Mouse (Mus musculus) kidney, adult 2 months (tissue): Measurements from ENCODE around the gene Pcp2.
A peak's percentile ranks its signal among the peaks of the same experiment; 100 is the strongest.

Experiments
- CTCF ChIP-seq: fragments of 200-500 bp; conservative IDR thresholded peaks from 2 replicates; pipeline ENCODE4 v1.5.1; 2011; ENCODE audit warnings: low read depth, mild to moderate bottlenecking, control low read depth, low read length, moderate library complexity, mixed read lengths; ENCODE audit not compliant: insufficient read depth, insufficient read length
- POLR2A ChIP-seq: fragments of 200-500 bp; IDR thresholded peaks from one replicate; pipeline ENCODE4 v1.6.1; 2011; ENCODE audit warnings: low read depth, low read length, control low read depth

DNA sequence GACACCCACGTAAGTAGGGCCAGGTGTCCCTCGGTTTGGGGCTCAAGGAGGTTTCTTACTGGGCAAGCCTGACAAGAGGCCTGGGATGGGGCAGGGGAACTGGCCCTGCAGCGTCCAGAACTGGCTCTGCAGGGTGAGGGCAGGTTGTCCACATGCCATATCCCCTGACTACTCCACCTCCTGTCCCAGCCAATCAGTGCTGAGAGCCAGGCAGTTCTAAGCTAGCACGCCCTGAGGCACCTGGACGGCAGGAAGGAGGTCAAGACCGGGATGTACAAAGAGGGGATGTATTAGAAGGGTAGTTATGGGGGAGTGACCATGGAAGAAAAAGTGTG is 15.6 kb downstream of the Pcp2 start:
- TF ChIP-seq POLR2A (no peak), CTCF (0 out of 2 replicates have a peak, but pooled peaks have one; percentile 15)
